Mouse (Mus musculus): ENCODE measurements around the gene Jazf1. TPM values are rescaled to one million over a fixed set of nuclear protein-coding genes. Genes with fewer than 3 reads are reported as not detected.
A peak's percentile ranks its signal among the peaks of the same experiment; 100 is the strongest.

Gene Jazf1
- polyA plus RNA-seq, 1 experiment = 1.4 TPM

GRCm38 (mm10) chr6:52987905-52988640 is 80.4 kb downstream of the Jazf1 start:
- no peak overlapping the region for H3K27ac ChIP-seq (ENCODE audit: control insufficient read depth, insufficient read depth, low read length)
- H3K4me1 ChIP-seq (replicated peaks; ENCODE audit: control insufficient read depth, insufficient read depth, low read length) = no peaks in the 10 kb centered on the region
- no peak overlapping the region for H3K4me3 ChIP-seq (ENCODE audit: control insufficient read depth, insufficient read depth, low read length)
- WGBS = 90% methylated on average over 6 of the region's 6 CpGs
- no peaks in the 10 kb centered on the region for H3K36me3 ChIP-seq (ENCODE audit: control insufficient read depth, insufficient read depth, low read length)
- TF ChIP-seq CTCF (IDR thresholded peaks at IDR 0.05; ENCODE audit: borderline replicate concordance, control insufficient read depth, extremely low read depth, insufficient read depth, low read length, poor library complexity) (no peak), POLR2A (IDR thresholded peaks at IDR 0.05; ENCODE audit: control insufficient read depth, extremely low read depth, insufficient read depth, low read length, poor library complexity) (no peak)
- H3K27me3 ChIP-seq (ENCODE audit: control insufficient read depth, insufficient read depth, low read length) = no peaks in the 10 kb centered on the region
- no peak for DNase-seq

GRCm38 (mm10) chr6:52987391-52987790 is 81.0 kb downstream of the Jazf1 start:
- no peaks in the 10 kb centered on the region for H3K4me1 ChIP-seq (replicated peaks; ENCODE audit: control insufficient read depth, insufficient read depth, low read length)
- no peaks in the 10 kb centered on the region for H3K27me3 ChIP-seq (ENCODE audit: control insufficient read depth, insufficient read depth, low read length)
- no peak overlapping the region for H3K27ac ChIP-seq (ENCODE audit: control insufficient read depth, insufficient read depth, low read length)
- no peak for TF ChIP-seq POLR2A (IDR thresholded peaks at IDR 0.05; ENCODE audit: control insufficient read depth, extremely low read depth, insufficient read depth, low read length, poor library complexity)
- H3K4me3 ChIP-seq (ENCODE audit: control insufficient read depth, insufficient read depth, low read length) = no peak overlapping the region
- no peaks in the 10 kb centered on the region for H3K36me3 ChIP-seq (ENCODE audit: control insufficient read depth, insufficient read depth, low read length)
- peak; percentile 30 for DNase-seq
- WGBS = 57% methylated on average over 4 of the region's 4 CpGs

DNA sequence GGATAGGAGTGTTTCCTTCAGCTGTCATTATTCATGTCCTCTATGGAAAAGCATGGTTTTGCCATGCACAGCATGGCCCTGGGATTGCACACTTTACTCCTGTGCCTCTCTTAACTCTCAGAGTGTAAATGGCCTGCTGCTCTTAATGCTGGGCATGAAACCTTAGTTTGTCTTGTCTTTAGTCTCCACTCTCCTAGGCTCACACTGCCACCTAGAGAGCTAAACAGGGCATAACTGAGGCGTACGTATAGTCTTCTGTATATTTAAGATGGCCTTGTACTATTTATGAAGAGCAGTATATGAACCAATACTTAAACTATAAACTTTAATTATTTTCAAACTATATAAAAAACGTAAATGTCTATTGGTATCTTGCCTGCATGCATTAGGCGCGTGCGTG is 86.3 kb downstream of the Jazf1 start:
- peak; percentile 22 for DNase-seq
- WGBS = 95% methylated on average over 6 of the region's 6 CpGs

DNA sequence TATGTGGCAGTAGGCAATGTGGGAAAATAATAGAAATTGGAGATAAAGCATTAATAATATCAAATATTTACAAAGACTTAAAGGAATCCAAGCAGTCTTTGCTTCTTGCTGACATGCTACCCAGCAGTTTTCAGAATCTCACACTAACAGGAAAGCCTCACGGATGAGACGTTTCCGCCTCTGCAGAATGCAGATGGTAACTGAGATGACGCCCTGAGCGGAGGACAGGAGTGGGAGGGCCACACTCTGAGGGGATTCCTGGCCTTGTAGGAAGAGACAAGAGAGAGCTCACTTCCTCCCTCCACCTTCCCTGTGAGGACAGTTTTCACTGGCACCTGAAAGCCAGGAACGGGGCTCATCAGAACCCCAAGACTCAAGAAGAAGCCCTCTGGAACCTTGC is 88.9 kb downstream of the Jazf1 start:
- Histone ChIP-seq H3K36me3 (ENCODE audit: control insufficient read depth, insufficient read depth, low read length) (no peaks in the 10 kb centered on the region), H3K4me3 (ENCODE audit: control insufficient read depth, insufficient read depth, low read length) (no peak overlapping the region), H3K27me3 (ENCODE audit: control insufficient read depth, insufficient read depth, low read length) (no peaks in the 10 kb centered on the region), H3K27ac (ENCODE audit: control insufficient read depth, insufficient read depth, low read length) (no peak overlapping the region), H3K4me1 (replicated peaks; ENCODE audit: control insufficient read depth, insufficient read depth, low read length) (peaks cover 9% of the 10 kb centered on the region)
- 89% methylated on average over 6 of the region's 6 CpGs for WGBS
- TF ChIP-seq CTCF (IDR thresholded peaks at IDR 0.05; ENCODE audit: borderline replicate concordance, control insufficient read depth, extremely low read depth, insufficient read depth, low read length, poor library complexity) (no peak), POLR2A (IDR thresholded peaks at IDR 0.05; ENCODE audit: control insufficient read depth, extremely low read depth, insufficient read depth, low read length, poor library complexity) (no peak)
- DNase-seq = no peak

More for the DNA sequence above, 86.3 kb downstream of the Jazf1 start:
- Histone ChIP-seq H3K27ac (ENCODE audit: control insufficient read depth, insufficient read depth, low read length) (no peak overlapping the region), H3K27me3 (ENCODE audit: control insufficient read depth, insufficient read depth, low read length) (no peaks in the 10 kb centered on the region), H3K4me1 (replicated peaks; ENCODE audit: control insufficient read depth, insufficient read depth, low read length) (peaks cover 9% of the 10 kb centered on the region), H3K36me3 (ENCODE audit: control insufficient read depth, insufficient read depth, low read length) (no peaks in the 10 kb centered on the region), H3K4me3 (ENCODE audit: control insufficient read depth, insufficient read depth, low read length) (no peak overlapping the region)
- no peak for TF ChIP-seq POLR2A (IDR thresholded peaks at IDR 0.05; ENCODE audit: control insufficient read depth, extremely low read depth, insufficient read depth, low read length, poor library complexity)
- no peak for TF ChIP-seq CTCF (IDR thresholded peaks at IDR 0.05; ENCODE audit: borderline replicate concordance, control insufficient read depth, extremely low read depth, insufficient read depth, low read length, poor library complexity)

GRCm38 (mm10) chr6:52973351-52973750 is 95.1 kb downstream of the Jazf1 start:
- no peak overlapping the region for H3K4me3 ChIP-seq (ENCODE audit: control insufficient read depth, insufficient read depth, low read length)
- DNase-seq = no peak
- no peaks in the 10 kb centered on the region for H3K27me3 ChIP-seq (ENCODE audit: control insufficient read depth, insufficient read depth, low read length)
- WGBS = 53% methylated on average over 5 of the region's 5 CpGs
- no peak overlapping the region for H3K27ac ChIP-seq (ENCODE audit: control insufficient read depth, insufficient read depth, low read length)
- H3K36me3 ChIP-seq (ENCODE audit: control insufficient read depth, insufficient read depth, low read length) = no peaks in the 10 kb centered on the region
- no peaks in the 10 kb centered on the region; the same call in none of the 2 replicates for H3K4me1 ChIP-seq (replicated peaks; ENCODE audit: control insufficient read depth, insufficient read depth, low read length)
- no peak for TF ChIP-seq POLR2A (IDR thresholded peaks at IDR 0.05; ENCODE audit: control insufficient read depth, extremely low read depth, insufficient read depth, low read length, poor library complexity)
- TF ChIP-seq CTCF (IDR thresholded peaks at IDR 0.05; ENCODE audit: borderline replicate concordance, control insufficient read depth, extremely low read depth, insufficient read depth, low read length, poor library complexity) = no peak

DNA sequence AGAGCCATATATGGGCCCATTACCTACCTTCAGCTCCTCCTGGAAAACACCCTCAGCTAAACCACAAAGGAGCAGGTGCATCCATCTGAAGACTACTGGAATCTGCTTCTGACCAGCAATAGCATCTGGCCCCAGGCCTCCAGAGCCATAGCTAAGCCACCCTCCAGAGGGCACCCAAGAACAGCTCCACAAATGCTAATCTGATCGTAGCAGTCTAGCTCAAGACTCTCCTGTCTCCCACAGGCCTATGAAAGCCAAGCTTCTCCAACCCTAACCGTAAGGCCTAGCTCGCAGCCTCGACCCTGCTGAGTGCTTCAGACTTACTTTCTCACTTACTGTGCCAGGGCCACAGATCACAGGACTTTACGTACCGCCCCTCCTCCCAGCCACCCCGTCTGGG is 96.3 kb downstream of the Jazf1 start:
- no peak overlapping the region for H3K27ac ChIP-seq (ENCODE audit: control insufficient read depth, insufficient read depth, low read length)
- TF ChIP-seq POLR2A (IDR thresholded peaks at IDR 0.05; ENCODE audit: control insufficient read depth, extremely low read depth, insufficient read depth, low read length, poor library complexity) = no peak
- no peak for TF ChIP-seq CTCF (IDR thresholded peaks at IDR 0.05; ENCODE audit: borderline replicate concordance, control insufficient read depth, extremely low read depth, insufficient read depth, low read length, poor library complexity)
- peak; percentile 26 for DNase-seq

More for the DNA sequence above, 96.3 kb downstream of the Jazf1 start:
- Histone ChIP-seq H3K4me3 (ENCODE audit: control insufficient read depth, insufficient read depth, low read length) (no peak overlapping the region), H3K36me3 (ENCODE audit: control insufficient read depth, insufficient read depth, low read length) (no peaks in the 10 kb centered on the region), H3K4me1 (replicated peaks; ENCODE audit: control insufficient read depth, insufficient read depth, low read length) (no peaks in the 10 kb centered on the region; the same call in none of the 2 replicates), H3K27me3 (ENCODE audit: control insufficient read depth, insufficient read depth, low read length) (no peaks in the 10 kb centered on the region)
- 83% methylated on average over 7 of the region's 7 CpGs for WGBS
